Mouse (Mus musculus) thymus, adult 2 months (tissue): ENCODE measurements around the gene Asic1. TPM values are rescaled to one million over a fixed set of nuclear protein-coding genes. Genes with fewer than 3 reads are reported as not detected.

Source experiments
- DNase-seq: peaks from one replicate; pipeline ENCODE4 v3.0.0; 2021
- H3K27ac ChIP-seq: fragments of 200-500 bp; 2 replicates; pipeline ENCODE4 v1.5.1; 2012; ENCODE audit warnings: low read length, control low read depth; ENCODE audit not compliant: control insufficient read depth, insufficient read depth
- H3K27me3 ChIP-seq: fragments of 200-500 bp; 2 replicates; pipeline ENCODE4 v1.6.1; 2012; ENCODE audit warnings: mild to moderate bottlenecking, low read length, moderate library complexity, mixed read lengths; ENCODE audit not compliant: control insufficient read depth, insufficient read depth
- H3K36me3 ChIP-seq: fragments of 200-500 bp; 2 replicates; pipeline ENCODE4 v1.6.1; 2012; ENCODE audit warnings: mild to moderate bottlenecking, low read length, moderate library complexity; ENCODE audit not compliant: control insufficient read depth, insufficient read depth
- H3K4me1 ChIP-seq: fragments of 200-500 bp; replicated peaks from 2 replicates; pipeline ENCODE4 v1.6.1; 2012; ENCODE audit warnings: low read length; ENCODE audit not compliant: control insufficient read depth, insufficient read depth
- H3K4me3 ChIP-seq: fragments of 200-500 bp; 2 replicates; pipeline ENCODE4 v1.5.1; 2012; ENCODE audit warnings: mild to moderate bottlenecking, low read length, control low read depth, moderate library complexity; ENCODE audit not compliant: control insufficient read depth, insufficient read depth
- CTCF ChIP-seq: fragments of 200-500 bp; IDR thresholded peaks from 2 replicates; pipeline ENCODE4 v1.5.1; 2012; ENCODE audit warnings: mild to moderate bottlenecking, control low read depth, low read length, moderate library complexity, borderline replicate concordance; ENCODE audit not compliant: control insufficient read depth, poor library complexity, insufficient read depth; ENCODE audit errors: extremely low read depth
- POLR2A ChIP-seq: fragments of 200-500 bp; IDR thresholded peaks from 2 replicates; pipeline ENCODE4 v1.6.1; 2012; ENCODE audit warnings: mild to moderate bottlenecking, low read length, control low read depth, moderate library complexity; ENCODE audit not compliant: control insufficient read depth, poor library complexity, insufficient read depth; ENCODE audit errors: extremely low read depth
- WGBS: fragments of 180-500 bp; shearing (Covaris S2); methylation state at CpG from one replicate; pipeline ENCODE4 v1.1.7; 2018; 5-methylcytosine and 5-hydroxymethylcytosine counted together
- polyA plus RNA-seq: library from polyadenylated mRNA; depleted of rRNA; stranded (reverse); fragments of >200 nt; gene quantifications from 2 replicates; pipeline ENCODE4 v1.2.3, GENCODE M21; 2012

The Asic1 gene
- polyA plus RNA-seq, 1 experiment = 0.13 TPM

DNA sequence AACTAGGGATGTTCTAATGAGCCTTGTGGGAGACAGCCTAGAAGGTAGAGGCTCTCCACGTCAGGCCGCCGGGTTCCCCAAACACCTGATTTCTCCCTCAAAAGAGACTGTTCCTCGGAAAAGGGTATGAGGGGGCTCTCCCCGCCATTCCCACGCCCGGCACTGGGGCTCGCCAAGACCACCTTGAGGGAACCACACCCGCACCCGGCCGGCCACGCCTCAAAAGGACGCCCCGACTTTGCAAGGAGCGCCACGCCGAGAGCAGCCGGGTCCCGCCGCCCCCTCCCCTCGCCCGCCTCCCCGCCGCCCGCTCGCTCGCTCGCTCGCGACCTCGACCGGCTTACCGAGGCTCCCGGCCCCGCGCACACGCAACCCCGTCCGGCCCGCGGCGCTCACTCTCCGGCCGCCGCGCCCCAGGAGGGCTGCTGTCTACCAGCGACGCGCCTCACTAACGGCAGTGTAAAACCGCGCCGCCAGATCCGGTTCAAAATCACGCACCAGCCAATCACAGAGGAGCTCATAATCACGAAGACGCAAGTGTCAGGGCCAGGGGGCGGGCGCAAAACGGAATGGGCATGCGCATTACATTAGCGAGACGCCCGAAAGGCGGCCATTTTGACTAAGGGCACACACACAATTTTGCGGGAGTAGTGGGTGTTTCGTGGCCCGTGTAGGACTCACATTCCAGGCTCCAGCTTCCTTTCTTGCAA, 18.9 kb upstream of the Asic1 start, which contains the start of gene Racgap1:
Gene Racgap1 (minus strand): TSS at position 494 of the 710 bp plus-strand sequence.
- H3K36me3 ChIP-seq = no peaks in the 10 kb centered on the region
- peak; percentile 97 for DNase-seq
- 0 out of 2 replicates have a peak, but pooled peaks have one; percentile 36 for TF ChIP-seq CTCF
- TF ChIP-seq POLR2A = peak; percentile 66; the same call in 1 of the 2 replicates
- 2% methylated on average over 68 of the region's 68 CpGs for whole genome bisulfite sequencing
- H3K4me1 ChIP-seq = peaks cover 9% of the 10 kb centered on the region
- H3K4me3 ChIP-seq = peak within 1 kb of the TSS; percentile 72
- no peak within 1 kb of the TSS for H3K27ac ChIP-seq
- H3K27me3 ChIP-seq = peaks cover 6% of the 10 kb centered on the region; the same call in 1 of the 2 replicates

DNA sequence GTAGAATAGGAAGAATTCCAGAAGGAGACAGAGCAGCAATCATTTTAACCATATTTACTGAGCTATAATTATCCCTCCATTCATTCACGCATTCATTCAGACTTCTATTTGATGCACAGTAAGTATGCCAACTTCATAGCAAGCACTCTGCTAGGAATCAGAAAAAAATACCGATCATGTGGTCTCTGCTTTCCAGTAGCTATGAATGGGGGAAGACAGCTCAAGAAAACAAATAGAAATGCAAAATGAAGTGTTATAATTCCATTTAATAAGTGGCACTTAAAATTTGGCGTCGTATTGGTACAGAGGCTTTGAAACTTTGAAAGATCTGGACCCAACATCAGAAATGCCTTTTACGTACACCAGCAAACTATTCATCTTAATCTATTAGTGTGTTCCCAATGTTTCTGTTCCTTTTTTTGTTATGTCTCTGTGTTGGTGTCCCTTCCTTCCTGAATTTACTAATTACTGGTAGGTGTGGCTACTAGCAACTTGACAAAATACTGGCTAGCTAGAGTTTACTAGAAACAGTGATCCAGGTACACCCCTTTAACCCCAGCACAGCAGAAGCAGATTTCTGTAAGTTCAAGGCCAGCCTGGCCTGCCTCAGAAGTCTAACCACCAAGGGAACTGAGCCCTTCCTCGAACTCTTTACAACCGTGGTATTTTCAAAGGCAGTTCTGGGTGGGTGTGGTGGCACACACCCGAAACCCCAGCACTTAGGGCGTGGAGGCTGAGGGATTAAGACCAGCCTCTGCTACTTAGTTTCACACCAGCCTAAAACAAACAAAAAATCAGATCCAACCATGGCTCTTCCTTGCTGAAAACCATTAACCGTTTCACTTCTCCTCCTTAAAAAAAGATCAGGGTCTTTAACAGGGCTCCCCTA, 17.9 kb upstream of the Asic1 start:
- no peak overlapping the region for H3K4me3 ChIP-seq

DNA sequence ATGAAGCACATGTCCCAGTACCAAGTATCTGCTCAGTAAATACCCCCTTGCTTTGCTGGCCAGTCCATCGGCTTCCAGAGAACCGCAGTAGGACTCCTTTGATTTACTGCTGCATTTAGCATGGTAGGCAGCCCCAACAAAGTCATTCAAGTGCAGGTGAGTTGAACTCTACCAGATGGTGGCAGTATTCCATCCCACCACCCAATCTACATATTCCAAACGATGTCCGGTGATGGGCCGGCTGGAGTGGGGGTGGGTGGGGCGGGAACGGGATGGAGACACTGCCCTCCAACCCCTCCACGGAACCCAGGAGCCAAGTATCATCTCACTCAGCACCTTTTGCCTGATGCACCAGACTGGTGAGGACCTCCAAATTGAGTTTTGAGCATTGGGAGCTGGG, 16.9 kb upstream of the Asic1 start:
- no peak overlapping the region for H3K27ac ChIP-seq
- peaks cover 7% of the 10 kb centered on the region for H3K4me1 ChIP-seq
- 12% methylated on average over 8 of the region's 8 CpGs for WGBS
- TF ChIP-seq CTCF (no peak), POLR2A (no peak)
- peak overlapping the region; percentile 14; the same call in 1 of the 2 replicates for H3K4me3 ChIP-seq
- H3K36me3 ChIP-seq = no peaks in the 10 kb centered on the region
- DNase-seq = no peak
- H3K27me3 ChIP-seq = peaks cover 6% of the 10 kb centered on the region; the same call in 1 of the 2 replicates

More for the DNA sequence above, 17.9 kb upstream of the Asic1 start:
- 70% methylated on average over 10 of the region's 10 CpGs for WGBS
- Histone ChIP-seq H3K4me1 (peaks cover 9% of the 10 kb centered on the region), H3K27me3 (peaks cover 6% of the 10 kb centered on the region; the same call in 1 of the 2 replicates), H3K27ac (no peak overlapping the region), H3K36me3 (no peaks in the 10 kb centered on the region)
- DNase-seq = no peak
- TF ChIP-seq POLR2A (no peak), CTCF (no peak)

DNA sequence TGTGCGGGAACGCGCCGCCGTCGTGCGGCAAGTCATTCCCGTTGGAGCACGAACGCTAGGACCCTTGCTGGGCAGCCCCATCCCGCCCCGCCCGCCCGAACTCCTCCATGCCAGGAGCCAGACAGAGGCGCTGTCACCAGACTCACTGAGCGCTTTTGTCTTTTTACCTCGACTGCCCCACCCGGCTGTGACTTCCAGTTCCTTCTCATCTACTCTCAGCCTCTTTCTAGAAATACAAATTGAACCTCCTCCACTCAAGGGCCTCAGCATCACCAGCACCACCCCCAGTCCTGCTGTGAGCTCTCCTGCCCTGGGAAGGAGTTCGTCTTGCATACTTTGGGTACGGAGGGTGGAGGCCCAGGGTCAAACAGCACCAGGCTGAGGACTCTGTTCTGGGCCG, 16.3 kb upstream of the Asic1 start:
- Histone ChIP-seq H3K4me3 (no peak overlapping the region), H3K4me1 (peaks cover 7% of the 10 kb centered on the region), H3K36me3 (no peaks in the 10 kb centered on the region), H3K27ac (no peak overlapping the region), H3K27me3 (peaks cover 6% of the 10 kb centered on the region; the same call in 1 of the 2 replicates)
- WGBS = 18% methylated on average over 21 of the region's 21 CpGs
- DNase-seq = no peak
- TF ChIP-seq CTCF (no peak), POLR2A (no peak)

DNA sequence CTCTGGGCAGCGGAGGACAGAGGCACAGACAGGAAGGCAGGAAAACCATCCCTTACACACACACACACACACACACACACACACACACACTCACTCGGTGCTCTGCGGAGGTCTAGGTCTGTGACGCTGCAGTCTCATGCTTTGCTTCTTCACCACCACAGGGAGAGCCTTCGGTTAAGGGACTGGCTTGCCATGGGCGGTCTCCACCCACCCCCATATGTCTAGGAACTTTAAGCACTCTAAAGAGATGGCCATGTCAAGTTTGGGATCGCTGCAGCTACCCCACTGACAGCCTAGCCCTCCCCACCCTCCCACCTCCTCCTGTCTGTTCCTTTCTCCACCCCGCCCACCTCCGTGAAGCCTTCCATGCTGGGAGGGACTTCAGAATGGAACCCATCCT, 14.2 kb upstream of the Asic1 start:
- no peak overlapping the region for H3K27ac ChIP-seq
- no peaks in the 10 kb centered on the region for H3K36me3 ChIP-seq
- 72% methylated on average over 9 of the region's 9 CpGs for WGBS
- H3K4me3 ChIP-seq = no peak overlapping the region
- DNase-seq = no peak
- TF ChIP-seq CTCF = no peak
- no peak for TF ChIP-seq POLR2A
- peaks cover 6% of the 10 kb centered on the region; the same call in 1 of the 2 replicates for H3K27me3 ChIP-seq
- no peaks in the 10 kb centered on the region; the same call in 1 of the 2 replicates for H3K4me1 ChIP-seq

DNA sequence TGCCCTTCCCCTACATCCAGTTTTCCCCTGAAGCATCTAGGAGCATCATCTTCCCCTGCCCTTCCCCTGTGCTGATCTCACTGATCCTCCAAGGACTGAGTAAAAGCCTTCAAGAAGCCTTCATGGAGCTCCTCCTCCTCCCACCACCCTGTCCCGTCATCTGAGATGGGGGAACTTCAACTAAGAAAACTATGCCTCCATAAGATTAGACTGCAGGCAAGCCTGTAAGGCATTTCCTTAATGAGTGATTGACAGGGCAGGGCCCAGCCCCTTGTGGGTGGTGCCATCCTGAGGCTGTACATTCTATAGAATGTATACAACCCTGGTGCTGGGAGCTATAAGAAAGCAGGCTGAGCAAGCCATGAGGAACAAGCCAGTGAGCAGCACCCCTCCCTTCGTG, 11.7 kb upstream of the Asic1 start:
- no peak for DNase-seq
- peaks cover 7% of the 10 kb centered on the region; the same call in 1 of the 2 replicates for H3K27me3 ChIP-seq
- no peaks in the 10 kb centered on the region for H3K36me3 ChIP-seq
- no peak overlapping the region for H3K27ac ChIP-seq
- H3K4me1 ChIP-seq = no peaks in the 10 kb centered on the region; the same call in 1 of the 2 replicates
- TF ChIP-seq CTCF = no peak
- TF ChIP-seq POLR2A = no peak
- WGBS = 73% methylated on average over 2 of the region's 2 CpGs
- H3K4me3 ChIP-seq = no peak overlapping the region
